Mouse (Mus musculus) ES-Bruce4 (cell line): ENCODE results near the gene Lrp1. TPM values are rescaled to one million over a fixed set of nuclear protein-coding genes. Genes with fewer than 3 reads are reported as not detected.

Experiments used
- H3K27ac ChIP-seq: 2 replicates; pipeline ENCODE4 v1.5.1; 2012; ENCODE audit warnings: low read length, inconsistent platforms; ENCODE audit not compliant: insufficient read depth
- H3K27me3 ChIP-seq: 2 replicates; pipeline ENCODE4 v1.6.1; 2012; ENCODE audit warnings: mild to moderate bottlenecking, low read length, inconsistent platforms; ENCODE audit not compliant: control insufficient read depth, poor library complexity, insufficient read depth, severe bottlenecking
- H3K36me3 ChIP-seq: 2 replicates; pipeline ENCODE4 v1.6.1; 2012; ENCODE audit warnings: inconsistent platforms, mild to moderate bottlenecking, low read length, moderate library complexity; ENCODE audit not compliant: control insufficient read depth, poor library complexity, insufficient read depth, severe bottlenecking
- H3K4me1 ChIP-seq: one replicate; pipeline ENCODE4 v1.8.1; 2011; ENCODE audit warnings: low read length; ENCODE audit not compliant: control insufficient read depth, insufficient read depth
- H3K4me3 ChIP-seq: 2 replicates; pipeline ENCODE4 v1.5.1; 2011; ENCODE audit warnings: low read depth, mild to moderate bottlenecking, low read length
- H3K9ac ChIP-seq: 2 replicates; pipeline ENCODE4 v1.6.1; 2012; ENCODE audit warnings: low read depth, mild to moderate bottlenecking, inconsistent platforms; ENCODE audit not compliant: poor library complexity, severe bottlenecking
- H3K9me3 ChIP-seq: replicated peaks from 2 replicates; pipeline ENCODE4 v1.6.1; 2012; ENCODE audit warnings: mild to moderate bottlenecking, low read length, inconsistent platforms; ENCODE audit not compliant: control insufficient read depth, poor library complexity, insufficient read depth, severe bottlenecking
- CTCF ChIP-seq: IDR thresholded peaks from one replicate; pipeline ENCODE4 v1.8.1; 2011; ENCODE audit warnings: low read depth, low read length
- EP300 ChIP-seq: IDR thresholded peaks from 2 replicates; pipeline ENCODE4 v1.6.1; 2011; ENCODE audit warnings: low read depth, low read length; ENCODE audit not compliant: insufficient read depth
- POLR2A ChIP-seq: IDR thresholded peaks from one replicate; pipeline ENCODE4 v1.8.1; 2011; ENCODE audit warnings: low read length; ENCODE audit not compliant: insufficient read depth
- polyA plus RNA-seq: library from polyadenylated mRNA; stranded (reverse); fragments of >200 nt; gene quantifications from 2 replicates; pipeline ENCODE4 v1.2.4, GENCODE M21; 2011; ENCODE audit warnings: low read depth; ENCODE audit not compliant: missing spikeins, insufficient read depth, insufficient read length

Lrp1 gene
- polyA plus RNA-seq, 1 experiment = 41.3 TPM

- Histone ChIP-seq H3K27ac (no peak overlapping the region), H3K9me3 (no peaks in the 10 kb centered on the region), H3K9ac (no peak overlapping the region), H3K27me3 (no peaks in the 10 kb centered on the region), H3K4me3 (no peak overlapping the region), H3K36me3 (no peaks in the 10 kb centered on the region), H3K4me1 (peaks cover 5% of the 10 kb centered on the region)
- TF ChIP-seq EP300 (no peak), CTCF (no peak), POLR2A (no peak)
These were observed 37.3 kb downstream of the Lrp1 start for GRCm38 (mm10) chr10:127583649-127584048.

GRCm38 (mm10) chr10:127581291-127581690 is 39.7 kb downstream of the Lrp1 start:
- no peaks in the 10 kb centered on the region for H3K36me3 ChIP-seq
- H3K27ac ChIP-seq = no peak overlapping the region
- H3K4me3 ChIP-seq = no peak overlapping the region
- no peak overlapping the region for H3K9ac ChIP-seq
- H3K27me3 ChIP-seq = no peaks in the 10 kb centered on the region
- TF ChIP-seq POLR2A (no peak), CTCF (no peak), EP300 (no peak)
- H3K4me1 ChIP-seq = peaks cover 2% of the 10 kb centered on the region
- H3K9me3 ChIP-seq = no peaks in the 10 kb centered on the region

DNA sequence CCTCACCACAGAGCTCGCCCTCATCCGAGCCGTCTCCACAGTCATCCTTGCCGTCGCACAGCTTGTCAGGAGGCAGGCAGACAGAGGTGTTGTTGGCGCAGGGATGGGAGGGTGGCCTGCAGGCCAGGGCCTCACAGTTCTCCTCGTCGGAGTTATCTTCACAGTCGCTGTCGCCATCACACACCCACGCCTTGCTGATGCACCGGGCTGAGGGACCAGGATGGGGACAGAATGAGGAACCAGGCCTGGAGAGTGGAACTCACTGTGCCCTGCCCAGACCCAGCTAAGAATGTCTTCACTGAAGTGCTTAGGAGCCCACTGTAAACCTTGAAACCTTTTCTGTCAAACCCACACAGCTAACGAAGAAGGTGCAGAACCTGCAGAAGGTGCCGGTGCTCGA is 43.0 kb downstream of the Lrp1 start:
- Histone ChIP-seq H3K4me3 (no peak overlapping the region), H3K9ac (no peak overlapping the region), H3K27ac (no peak overlapping the region), H3K36me3 (no peaks in the 10 kb centered on the region), H3K9me3 (no peaks in the 10 kb centered on the region), H3K4me1 (peaks cover 2% of the 10 kb centered on the region), H3K27me3 (no peaks in the 10 kb centered on the region)
- TF ChIP-seq EP300 = no peak
- TF ChIP-seq POLR2A = no peak
- no peak for TF ChIP-seq CTCF

- TF ChIP-seq CTCF (no peak), POLR2A (no peak), EP300 (no peak)
- Histone ChIP-seq H3K27ac (no peak overlapping the region), H3K36me3 (no peaks in the 10 kb centered on the region), H3K27me3 (no peaks in the 10 kb centered on the region), H3K4me1 (peaks cover 2% of the 10 kb centered on the region), H3K9me3 (no peaks in the 10 kb centered on the region), H3K9ac (no peak overlapping the region), H3K4me3 (no peak overlapping the region)
These were observed 43.8 kb downstream of the Lrp1 start for GRCm38 (mm10) chr10:127577156-127577555.

DNA sequence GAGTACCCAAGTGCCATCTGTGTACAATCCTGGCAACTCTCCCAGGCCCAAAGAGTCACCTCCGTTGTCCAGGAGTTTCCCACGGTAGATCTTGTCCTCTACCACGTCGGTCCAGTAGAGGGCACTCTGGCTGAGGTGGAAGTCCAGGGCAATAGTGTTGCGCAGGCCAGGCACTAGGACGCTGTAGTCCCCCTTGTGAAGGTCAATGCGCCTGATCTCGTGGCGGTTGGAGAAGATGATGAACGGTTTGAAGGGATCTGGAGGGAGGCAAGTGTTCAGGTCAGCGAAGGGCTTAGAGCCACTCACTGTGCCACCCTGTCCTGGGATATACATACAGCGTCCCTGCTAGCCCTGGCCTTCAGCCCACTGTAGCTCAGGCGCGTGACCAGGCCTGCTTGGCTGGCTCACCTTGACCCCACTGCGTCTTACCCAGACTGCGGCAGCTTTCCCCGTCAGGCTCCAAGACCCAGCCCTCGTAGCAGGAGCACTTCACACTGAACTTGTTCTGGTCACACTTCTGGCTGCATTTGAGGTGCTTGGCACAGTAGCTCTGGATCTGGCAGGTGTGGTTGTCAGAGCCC is 44.5 kb downstream of the Lrp1 start:
- Histone ChIP-seq H3K4me3 (no peak overlapping the region), H3K27ac (no peak overlapping the region), H3K4me1 (peaks cover 2% of the 10 kb centered on the region), H3K9me3 (no peaks in the 10 kb centered on the region), H3K9ac (no peak overlapping the region), H3K36me3 (no peaks in the 10 kb centered on the region), H3K27me3 (no peaks in the 10 kb centered on the region)
- TF ChIP-seq EP300 (no peak), CTCF (peak; percentile 93), POLR2A (no peak)

DNA sequence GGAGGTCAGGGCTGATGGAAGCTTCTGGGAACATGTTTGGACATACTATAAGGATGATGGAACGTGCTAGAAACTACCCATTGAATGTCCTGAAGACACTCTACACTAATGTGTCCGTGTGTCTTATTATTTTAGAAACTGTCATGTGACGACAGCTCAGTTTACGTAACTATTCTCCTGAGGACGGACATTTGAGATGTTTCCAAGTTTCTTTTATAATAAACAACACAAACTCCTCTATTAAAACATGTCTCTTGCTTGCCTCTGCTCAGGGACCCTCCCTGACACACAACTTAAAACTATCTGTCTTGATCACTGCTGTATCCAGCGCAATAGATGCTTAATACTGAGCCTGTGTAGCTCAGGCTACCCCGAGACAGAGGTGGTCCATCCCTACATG is 45.2 kb downstream of the Lrp1 start:
- Histone ChIP-seq H3K36me3 (no peaks in the 10 kb centered on the region), H3K27me3 (no peaks in the 10 kb centered on the region), H3K4me1 (peaks cover 2% of the 10 kb centered on the region), H3K9ac (no peak overlapping the region), H3K4me3 (no peak overlapping the region), H3K9me3 (no peaks in the 10 kb centered on the region), H3K27ac (no peak overlapping the region)
- TF ChIP-seq POLR2A (no peak), EP300 (no peak), CTCF (no peak)
